Mouse (Mus musculus) T-helper 2 cell (primary cell): Measurements from ENCODE around the gene Lbx2.

ENCODE experiments used
- in situ Hi-C: fragments of 300-600 bp; cut with MboI, MseI; formaldehyde crosslinking; loops from one replicate; pipeline ENCODE4 v1.15.1; 2025; ENCODE audit warnings: high pct_unique_total_duplicates

The Lbx2 gene

DNA sequence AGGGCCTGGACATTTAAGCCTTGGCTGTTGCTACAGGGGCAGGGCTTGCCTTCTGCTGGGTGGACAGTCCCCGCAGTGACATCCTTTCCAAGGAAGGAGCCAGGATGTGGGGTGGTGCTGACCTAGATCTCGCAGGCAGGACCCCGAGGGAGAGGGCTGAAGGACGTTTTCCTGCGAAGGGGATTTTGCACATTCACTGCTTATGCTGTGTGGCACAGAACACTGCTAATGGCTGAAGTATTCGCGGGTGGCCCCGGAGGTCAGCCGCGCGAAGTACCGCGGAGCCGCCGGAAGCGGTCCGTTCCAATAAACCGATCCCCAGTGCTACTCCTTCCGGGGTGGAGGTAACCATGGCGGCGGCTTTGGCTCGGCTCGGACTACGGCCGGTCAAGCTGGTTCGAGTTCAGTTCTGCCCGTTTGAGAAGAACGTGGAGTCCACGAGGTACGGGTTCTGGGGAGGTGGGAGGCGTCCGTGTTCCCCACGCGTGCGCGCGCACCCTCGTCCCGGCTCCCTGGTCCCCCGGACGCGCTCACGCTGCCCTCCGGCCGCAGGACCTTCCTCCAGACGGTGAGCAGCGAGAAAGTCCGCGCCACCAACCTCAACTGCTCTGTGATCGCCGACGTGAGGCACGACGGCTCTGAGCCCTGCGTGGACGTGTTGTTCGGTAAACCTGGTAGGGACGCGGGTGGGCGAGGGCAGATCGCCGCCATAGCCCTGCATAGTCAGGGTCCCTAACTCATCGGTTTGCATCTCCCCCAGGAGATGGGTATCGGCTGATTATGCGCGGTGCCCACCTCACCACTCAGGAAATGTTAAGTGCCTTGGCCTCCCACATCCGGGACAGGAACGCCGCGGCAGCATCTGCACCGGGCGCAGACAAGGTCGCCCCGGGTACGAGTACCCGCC is 22.8 kb downstream of the Lbx2 start, which contains the start of gene Mrpl53:
Mrpl53 (plus strand) TSS at position 279 of the 907 bp plus-strand sequence.
- in situ Hi-C loops = no loop called here

DNA sequence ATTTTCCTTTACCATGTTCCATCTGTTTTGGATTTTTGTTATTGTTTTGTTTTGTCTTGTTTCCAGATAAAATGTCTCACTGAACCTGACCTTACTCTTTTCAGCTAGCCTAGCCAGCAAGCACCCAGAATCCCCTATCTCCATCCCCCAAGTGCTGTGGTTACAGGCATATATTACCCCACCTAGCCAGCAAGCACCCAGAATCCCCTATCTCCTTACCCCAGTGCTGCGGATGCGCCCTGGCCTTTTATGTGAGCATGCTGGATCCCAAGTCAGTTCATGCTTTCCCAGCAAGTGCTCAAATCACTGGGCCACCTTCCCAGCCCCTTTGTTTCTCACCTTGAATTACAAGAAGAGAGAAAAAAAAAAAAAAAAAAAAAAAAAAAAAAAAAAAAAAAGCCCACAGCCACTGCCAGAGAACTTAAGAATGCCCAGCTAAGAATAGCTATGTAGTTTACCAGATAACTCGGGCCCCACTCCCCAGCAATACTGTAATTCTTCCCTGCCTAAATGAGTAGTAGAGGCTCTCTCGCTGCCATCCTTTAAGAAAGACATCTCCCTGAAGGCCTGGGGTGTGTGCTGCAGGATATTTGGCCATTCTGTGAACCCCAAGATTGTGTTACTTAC is 25.5 kb downstream of the Lbx2 start:
- in situ Hi-C loops = no loop called here

- in situ Hi-C loops = loop anchor here (5.0 kb wide), 1 partner anchor 38 kb away; the partner anchor contains the start of gene Pcgf1
Observed at GRCm38 (mm10) chr6:83115011-83115671, 29.0 kb downstream of the Lbx2 start, which contains the start of gene Mogs. TSS of gene Mogs (plus strand) at chr6:83115496.

- in situ Hi-C loops = loop anchor here (5.0 kb wide), 1 partner anchor 39 kb away; the partner anchor contains the start of gene Pcgf1
Observed at GRCm38 (mm10) chr6:83115682-83116372, 29.7 kb downstream of the Lbx2 start.

DNA sequence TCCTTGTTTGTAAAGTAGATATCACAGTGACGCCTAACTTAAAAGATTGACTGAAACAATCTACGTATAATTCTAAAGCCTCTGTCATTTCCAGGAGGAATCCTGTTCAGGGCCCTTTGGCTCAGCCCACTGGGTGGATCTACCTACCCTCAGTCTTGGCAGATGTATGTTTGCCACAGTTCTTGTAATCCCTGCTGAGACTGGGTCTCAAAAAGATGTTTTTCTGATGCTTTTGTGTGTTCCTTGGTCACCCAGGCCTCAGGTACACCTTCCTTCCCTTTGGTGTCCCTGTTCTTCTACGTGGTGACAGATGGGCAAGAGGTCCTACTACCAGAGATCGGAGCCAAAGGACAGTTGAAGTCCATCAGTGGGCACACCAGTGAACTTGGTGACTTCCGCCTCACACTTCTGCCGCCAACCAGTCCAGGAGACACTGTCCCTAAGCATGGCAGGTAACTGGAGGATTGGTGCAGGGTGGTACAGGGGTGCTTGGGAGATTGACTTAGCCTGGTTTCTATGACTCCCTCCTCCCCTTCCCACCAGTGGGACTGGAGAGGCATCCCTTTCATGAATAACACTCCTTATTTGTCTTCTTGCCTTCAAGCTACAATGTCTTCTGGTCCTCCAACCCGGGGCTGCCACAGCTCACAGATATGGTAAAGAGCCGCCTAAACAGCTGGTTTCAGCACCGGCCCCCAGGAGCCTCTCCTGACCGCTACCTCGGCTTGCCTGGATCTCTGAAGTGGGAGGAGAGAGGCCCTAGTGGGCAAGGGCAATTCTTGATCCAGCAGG is 30.4 kb downstream of the Lbx2 start:
- in situ Hi-C loops = loop anchor here (5.0 kb wide), 1 partner anchor 39 kb away; the partner anchor contains the start of gene Pcgf1

- in situ Hi-C loops = loop anchor here (5.0 kb wide), 1 partner anchor 40 kb away; the partner anchor contains the start of gene Pcgf1
Observed at GRCm38 (mm10) chr6:83117165-83117438, 30.9 kb downstream of the Lbx2 start.

- in situ Hi-C loops = loop anchor here (5.0 kb wide), 1 partner anchor 40 kb away; the partner anchor contains the start of gene Pcgf1
Observed at GRCm38 (mm10) chr6:83117616-83118015, 31.4 kb downstream of the Lbx2 start.

GRCm38 (mm10) chr6:83118369-83118768 is 32.2 kb downstream of the Lbx2 start:
- in situ Hi-C loops = loop anchor here (5.0 kb wide), 1 partner anchor 41 kb away; the partner anchor contains the start of gene Pcgf1

- in situ Hi-C loops = loop anchor here (5.0 kb wide), 1 partner anchor 42 kb away; the partner anchor contains the start of gene Pcgf1
Observed at GRCm38 (mm10) chr6:83118825-83119733, 32.9 kb downstream of the Lbx2 start.

DNA sequence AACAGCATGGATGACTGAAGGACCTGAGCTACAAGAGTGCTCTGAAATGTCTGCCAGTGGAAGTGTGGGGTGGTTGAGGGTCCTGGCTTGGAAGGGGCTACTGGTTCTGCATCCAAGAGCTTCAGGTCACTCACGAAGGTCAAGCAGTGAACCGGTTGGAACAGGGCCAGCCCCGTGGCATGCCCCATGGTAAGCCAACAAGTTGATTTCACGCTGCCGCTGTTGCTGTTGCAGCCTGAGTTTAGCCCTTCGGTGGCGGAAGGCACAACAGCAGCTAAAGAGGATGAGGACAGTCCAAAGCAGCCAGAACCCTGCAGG is 33.5 kb downstream of the Lbx2 start:
- in situ Hi-C loops = loop anchor here (5.0 kb wide), 1 partner anchor 42 kb away; the partner anchor contains the start of gene Pcgf1

DNA sequence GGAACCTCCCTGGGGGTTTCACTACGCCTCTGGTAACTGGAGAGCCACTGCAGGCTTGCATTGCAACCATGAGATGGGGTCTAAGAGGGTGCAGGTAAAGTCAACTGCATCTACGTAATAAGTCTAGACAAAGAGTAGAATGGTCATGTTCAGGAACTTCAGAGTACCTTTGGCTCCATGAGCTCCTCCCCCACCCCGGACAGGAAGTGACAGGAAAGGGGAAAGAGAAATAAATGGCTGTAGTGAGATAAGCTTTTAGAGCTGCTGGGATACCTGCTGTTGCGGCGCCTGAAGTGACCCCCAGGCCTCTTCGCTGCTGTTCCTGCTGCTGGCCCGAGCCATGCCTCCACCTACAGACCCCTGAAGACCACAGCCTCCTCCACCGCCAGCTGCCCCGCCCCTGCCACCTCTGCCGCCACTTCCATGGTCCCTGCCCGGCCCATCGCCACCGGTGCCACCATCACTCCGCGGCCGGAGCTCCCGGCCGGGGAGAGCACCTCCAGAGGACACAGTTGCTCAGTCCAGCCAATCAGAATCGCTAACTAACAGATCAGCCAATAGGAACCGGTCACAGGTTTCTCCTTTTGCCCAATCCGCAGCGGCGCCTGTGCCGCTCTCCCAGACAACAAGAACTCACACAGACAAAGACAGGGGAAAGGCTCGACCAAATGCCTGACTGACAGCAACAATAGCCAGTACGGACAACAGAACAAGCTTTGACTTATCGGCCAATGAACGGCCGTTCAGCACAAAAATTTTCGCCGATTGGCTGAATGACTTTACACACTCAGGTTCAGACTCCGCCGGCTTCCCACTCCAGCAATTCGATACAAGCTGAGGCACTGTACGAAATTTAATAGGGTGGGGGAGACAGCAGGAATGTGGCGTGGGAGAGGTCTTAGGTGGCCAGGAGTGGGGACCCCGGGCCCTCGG is 35.0 kb downstream of the Lbx2 start, which contains the start of gene Wbp1:
Wbp1 (minus strand) TSS at position 630 of the 933 bp plus-strand sequence.
- in situ Hi-C loops = no loop called here

DNA sequence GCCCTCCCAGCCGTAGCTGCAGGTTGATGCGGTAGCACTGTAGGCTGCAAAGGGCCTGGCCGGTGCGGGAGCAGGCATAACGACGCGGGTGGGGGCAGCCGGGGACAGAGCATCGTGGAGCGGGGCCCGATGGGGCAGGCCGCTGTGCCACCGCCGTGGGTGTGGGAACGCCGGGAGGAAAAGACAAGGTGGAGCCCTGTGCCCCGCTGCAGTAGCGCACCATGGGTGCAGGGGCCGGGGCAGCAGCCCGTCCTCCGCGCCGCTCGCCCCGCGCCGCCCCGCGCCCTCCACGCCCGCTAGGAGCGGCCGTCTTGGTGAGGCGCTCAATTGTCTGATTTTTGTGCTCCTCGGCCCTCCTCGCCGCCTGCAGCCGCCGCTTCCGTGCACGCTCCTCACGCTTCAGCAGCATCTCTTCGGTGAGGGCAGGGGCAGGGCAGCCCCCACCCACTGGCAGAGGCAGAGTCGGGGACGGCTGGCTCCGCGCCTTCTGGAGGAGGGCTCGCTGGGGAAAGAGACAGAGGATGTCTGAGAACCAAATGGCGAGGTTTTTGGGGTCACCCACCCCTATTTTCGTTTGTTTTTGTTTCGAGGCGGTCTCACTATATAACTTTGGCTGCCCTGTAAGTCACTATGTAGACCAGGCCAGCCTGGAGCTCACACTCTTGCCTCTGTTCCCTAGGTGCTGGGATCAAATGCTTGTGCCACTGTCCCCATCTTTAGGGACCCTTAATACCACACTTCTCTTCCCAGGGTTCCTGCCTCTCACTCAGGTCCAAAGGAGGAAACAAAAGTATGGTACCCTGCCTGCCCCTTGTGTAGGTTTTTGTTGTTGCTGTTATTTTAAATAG is 35.9 kb downstream of the Lbx2 start:
- in situ Hi-C loops = no loop called here

DNA sequence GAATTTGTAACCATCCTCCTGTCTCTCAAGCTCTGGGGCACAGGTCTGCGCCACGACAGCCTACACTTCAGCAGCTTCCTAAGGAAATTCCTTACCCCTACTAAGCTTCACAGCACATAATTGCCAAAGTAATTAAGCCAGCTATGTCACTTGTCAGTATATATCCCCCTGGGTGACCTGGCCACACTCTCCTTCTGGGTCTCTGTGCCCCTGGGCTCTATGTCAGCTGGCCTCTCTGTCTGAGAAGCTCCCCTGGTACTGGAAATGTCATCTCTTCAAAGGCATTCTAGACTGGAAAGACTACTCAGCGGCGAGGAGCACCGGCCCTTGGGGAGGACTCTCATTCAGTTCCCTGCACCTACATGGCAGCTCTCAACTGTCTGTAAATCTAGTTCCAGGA is 36.8 kb downstream of the Lbx2 start:
- in situ Hi-C loops = no loop called here

DNA sequence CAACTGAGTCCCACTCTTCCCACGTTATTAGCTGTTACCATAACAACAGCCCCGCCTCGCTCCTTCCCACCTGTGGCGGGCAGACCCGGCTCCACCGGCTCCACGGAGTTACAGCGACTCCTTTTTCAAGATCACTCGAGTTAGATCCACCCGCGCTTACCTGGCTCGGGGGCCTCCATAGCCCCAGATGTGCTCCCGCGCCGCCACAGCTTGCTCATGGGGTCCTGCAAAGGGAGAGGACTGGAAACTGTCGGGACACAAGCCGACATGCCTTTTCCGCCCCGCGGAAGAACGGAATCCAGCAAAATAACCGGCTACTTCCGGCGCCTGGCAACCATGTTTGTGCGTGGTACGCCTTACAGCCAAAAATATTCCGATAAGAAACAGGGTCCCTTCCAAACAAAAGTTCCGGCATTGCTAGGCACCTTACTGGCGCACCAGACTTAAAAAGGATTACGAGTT is 38.7 kb downstream of the Lbx2 start:
- in situ Hi-C loops = no loop called here

DNA sequence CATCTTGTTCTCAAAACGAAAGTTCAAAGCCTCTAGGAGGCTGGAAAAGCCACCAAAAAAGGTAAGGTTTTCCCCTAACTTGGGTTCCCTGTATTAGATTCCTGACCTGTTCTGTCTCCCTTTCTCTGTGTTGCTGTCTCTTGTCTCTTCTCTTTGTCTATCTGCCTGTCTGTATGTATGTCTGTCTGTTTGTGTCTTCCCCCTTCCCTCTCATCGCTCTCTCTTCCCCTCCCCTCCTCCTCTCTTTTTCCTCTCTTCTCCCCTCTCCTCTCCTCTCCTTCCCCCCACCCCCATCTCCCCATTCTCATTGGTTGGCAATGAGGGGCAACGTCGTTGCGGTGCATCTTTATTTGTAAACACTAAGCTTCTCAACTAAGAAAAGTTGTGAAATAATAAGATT is 39.2 kb downstream of the Lbx2 start, which contains the start of gene Ino80b:
Ino80b (minus strand) TSS at position 101 of the 400 bp plus-strand sequence.
- in situ Hi-C loops = no loop called here

GRCm38 (mm10) chr6:83127419-83127818 is 41.3 kb downstream of the Lbx2 start:
- in situ Hi-C loops = no loop called here

DNA sequence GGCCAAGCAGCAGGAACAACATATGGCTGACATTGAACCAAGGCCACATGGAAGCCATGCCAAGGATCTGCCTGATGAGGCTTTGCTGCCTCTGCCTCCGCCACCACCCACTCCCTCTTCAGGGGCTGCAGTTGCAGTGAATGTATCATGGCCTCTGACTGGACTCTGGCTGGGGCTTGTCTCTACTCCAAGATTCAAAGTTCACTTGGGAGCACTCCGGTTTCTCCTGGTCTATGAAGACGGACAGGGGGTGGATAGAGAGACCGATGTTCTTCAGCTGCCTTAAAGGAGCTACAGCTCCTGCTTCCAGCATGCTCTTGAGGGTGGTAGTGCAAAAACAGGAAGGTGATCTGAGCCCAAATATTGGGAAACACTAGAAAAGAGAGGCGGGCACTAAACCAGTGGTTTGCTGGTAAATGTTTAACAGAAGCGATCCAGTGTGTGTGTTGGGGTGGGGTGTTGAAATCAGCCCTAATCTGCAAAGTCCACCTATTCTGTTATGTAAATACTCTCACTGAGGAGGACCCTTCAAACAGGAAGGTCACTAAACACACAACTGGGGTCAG is 45.4 kb downstream of the Lbx2 start:
- in situ Hi-C loops = no loop called here
